Mouse (Mus musculus) monocyte, adult 5-6 weeks (primary cell): Measurements from ENCODE around the gene Disc1. TPM values are rescaled to one million over a fixed set of nuclear protein-coding genes. Genes with fewer than 3 reads are reported as not detected.

Source experiments
- ATAC-seq: fragments of 153-309, 156-312 bp; replicated peaks from 2 replicates; pipeline ENCODE4 v1.8.0; 2017; ENCODE audit warnings: mild to moderate bottlenecking; ENCODE audit not compliant: low TSS enrichment, insufficient number of reproducible peaks, severe bottlenecking, poor library complexity, low FRiP score
- total RNA-seq: library from RNA; stranded (forward); fragments of 200-1000, 200-491, 200-594 nt; gene quantifications from 3 replicates; pipeline ENCODE4 v1.2.3, GENCODE M21; 2017

Disc1 gene
- total RNA-seq, 1 experiment from 2014 or later: 3.9 TPM

DNA sequence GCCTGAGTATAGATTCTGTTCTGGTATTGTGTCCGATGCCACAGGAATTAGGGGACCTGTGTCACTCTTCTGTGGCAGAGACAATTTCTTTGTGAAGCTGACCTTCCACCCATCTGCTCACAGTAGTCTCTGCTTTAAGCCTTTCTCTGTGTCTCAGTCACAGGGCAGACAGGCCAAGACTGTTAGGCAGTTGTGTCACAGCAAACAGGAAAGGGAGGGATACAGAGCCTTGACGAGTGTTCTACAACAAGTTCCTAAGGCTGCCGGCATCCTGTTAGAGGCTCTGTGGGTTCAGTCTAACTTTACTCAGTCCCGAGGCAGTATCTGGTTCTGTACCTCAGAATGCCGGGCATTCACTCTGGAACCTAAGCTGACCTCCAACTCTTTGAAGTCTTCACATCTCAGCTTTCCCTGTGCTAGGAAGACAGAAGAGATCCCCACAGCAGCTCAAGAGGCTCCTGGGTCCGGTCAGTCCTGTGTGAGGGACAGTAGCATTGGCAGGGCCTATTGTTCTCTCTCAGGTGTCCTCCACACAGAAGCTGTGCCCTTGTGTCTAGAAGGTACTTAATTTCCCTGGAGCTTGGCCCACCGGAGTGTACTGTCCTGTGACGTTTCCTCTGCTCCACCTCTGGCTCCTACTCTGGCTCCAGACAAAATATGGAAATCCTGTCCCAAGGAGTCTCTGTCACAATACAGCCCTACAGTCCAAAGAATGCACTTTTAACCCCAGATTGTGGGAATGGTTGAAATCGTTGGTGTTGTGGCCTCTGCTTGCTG, 144.6 kb downstream of the Disc1 start:
- no peak for ATAC-seq

DNA sequence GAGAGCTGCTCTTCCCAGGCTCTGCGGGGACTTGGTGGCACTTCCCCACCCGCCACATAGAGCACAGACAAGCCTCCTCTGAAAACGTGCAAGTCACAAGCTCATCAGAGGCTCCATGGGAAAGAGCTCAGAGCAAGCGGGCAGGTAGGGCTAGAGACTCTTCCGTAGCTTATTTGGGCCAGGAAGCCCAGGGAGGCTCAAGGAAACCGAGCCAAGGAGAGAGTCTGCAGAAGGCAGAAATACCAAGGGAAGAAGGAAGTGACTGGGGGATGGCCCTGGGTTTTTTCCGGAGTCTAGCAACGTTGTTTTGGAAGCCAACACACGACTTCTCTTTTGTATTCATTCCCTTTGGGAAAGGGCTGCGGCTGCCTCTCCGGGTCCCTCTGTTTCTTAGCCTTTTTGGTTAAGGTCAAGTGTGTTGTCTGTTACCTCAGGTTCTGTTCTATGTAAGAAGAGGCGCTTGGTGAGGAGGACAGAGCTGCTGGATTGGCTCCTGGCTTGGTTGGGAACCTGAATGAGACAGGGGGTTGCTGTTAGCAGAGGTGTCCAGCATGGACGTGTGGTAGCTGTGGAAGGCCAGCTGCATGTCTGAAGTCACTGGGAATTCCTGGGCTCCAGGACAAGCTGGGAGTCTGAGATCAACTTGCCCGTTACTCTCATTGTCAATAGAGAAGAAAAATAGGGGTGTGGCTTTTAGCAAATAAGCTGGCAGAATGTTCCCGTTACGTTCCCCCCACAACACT, 145.4 kb downstream of the Disc1 start:
- no peak for ATAC-seq

DNA sequence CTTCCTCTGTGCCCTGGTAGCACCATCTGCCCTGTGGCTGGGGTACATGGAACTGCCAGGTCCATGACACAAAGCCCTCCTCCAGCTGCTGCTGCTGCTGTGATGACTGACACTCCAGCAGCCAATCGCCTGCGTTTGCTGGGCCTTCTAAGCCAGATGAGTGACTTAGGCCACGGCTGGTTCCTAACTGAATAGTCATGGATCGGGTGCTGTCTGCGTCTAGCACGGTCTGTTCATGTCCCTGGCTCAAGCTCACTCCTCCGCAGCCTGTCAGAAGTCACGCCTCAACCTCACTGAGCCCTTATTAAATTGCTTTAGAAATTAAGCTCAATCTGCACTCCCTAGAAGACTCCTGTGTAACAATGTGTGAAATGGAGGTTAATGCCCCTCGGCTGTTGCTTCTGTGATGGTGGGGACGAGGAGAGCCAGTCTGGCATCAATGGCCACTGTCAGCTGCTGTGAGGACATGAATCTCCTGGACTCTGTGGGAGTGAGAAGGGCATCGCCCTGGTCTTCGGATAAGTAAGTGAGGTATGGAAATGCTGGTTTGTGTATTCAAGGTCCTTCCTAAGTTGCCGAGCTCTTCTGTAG, 146.4 kb downstream of the Disc1 start:
- no peak for ATAC-seq

DNA sequence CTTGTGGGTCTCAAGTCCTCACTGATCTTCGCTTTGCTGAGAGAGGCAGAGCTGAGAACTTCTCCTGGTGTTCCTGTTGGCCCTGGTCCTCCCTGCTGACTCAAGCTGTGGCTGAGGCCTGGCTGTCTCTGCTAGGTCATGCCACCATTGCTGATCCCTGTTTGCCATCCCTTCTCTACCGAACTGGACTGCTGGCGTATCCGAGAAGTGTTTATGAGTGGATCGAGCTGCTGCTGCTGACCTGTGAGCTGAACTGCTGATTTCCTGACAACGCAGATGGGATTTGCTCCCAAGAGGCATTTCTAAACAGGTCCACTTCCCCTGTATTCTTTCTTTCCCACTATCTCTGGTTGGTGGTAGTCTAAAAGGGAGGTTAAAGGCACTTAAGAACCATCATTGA, 147.7 kb downstream of the Disc1 start:
- no peak for ATAC-seq

- no peak for ATAC-seq
Observed at GRCm38 (mm10) chr8:125203016-125203415, 149.0 kb downstream of the Disc1 start.

DNA sequence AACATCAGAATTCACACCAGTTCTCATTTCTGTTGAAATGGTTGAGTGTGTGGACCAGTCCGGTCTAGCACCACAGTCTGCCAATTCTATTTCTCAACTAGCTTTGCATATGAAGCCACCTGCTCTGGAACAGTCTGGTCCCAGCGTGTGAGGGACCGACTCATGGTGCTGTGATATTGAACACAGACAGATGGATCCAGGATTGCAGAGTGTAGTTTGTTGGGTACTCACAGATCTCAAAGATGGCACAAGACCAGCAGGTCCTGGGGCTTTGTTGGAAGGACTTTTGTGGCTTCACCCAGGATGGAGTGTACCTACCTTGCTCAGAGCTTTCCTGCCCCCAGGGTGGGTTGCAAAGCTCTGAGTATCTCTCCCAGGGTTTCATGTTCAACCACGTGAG, 151.6 kb downstream of the Disc1 start:
- ATAC-seq: no peak

- no peak for ATAC-seq
Observed at GRCm38 (mm10) chr8:125206391-125206790, 152.4 kb downstream of the Disc1 start.

- ATAC-seq: no peak
Observed at GRCm38 (mm10) chr8:125206962-125207361, 153.0 kb downstream of the Disc1 start.

DNA sequence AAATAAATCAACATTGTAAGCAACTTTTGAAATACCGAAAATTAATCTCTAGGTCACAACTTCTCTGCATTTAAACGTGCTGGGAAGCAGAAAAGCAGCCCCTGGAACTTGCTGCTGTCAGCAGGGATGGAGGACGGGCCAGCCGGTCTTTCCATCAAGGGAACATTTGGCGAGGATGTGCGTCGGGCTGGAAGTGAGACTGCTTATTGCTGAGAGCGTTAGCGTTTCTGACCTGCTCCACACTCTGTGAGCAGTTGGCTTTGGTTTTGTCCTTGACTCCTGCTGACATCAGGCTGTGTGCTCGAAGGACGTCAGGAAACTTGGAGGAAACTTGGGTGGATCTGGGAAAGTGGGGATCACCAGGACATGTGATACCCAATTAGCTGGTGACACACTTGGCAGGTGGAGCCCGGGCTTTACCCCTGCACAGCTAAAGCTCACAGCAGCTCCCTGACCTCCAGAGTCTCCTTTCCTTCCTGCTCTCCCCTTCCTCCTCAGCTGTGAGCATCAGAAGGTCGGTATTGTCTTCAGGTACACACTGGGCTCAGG, 158.7 kb downstream of the Disc1 start:
- no peak for ATAC-seq

GRCm38 (mm10) chr8:125217902-125218581, 164.0 kb downstream of the Disc1 start:
- no peak for ATAC-seq

GRCm38 (mm10) chr8:125218669-125219068, 164.7 kb downstream of the Disc1 start:
- ATAC-seq: no peak

DNA sequence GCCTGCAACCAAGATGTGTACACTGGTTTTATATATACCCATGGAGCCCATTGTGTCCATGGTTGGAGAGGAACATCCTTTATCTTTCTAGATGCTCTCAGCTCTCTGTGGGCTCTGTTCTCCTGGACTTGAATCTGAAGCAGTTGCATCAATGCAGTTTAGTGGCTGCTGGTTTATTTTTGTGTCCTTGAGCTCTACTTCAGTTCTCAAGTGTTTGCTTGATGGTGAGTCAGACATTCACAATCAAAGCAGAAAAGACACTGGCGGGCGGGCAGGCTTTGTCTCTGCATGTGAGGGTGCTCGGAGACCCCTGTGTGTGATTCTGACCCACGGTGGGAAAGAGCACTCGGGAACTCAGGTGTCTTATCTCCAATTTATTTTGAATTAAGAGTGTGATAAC, 166.6 kb downstream of the Disc1 start:
- ATAC-seq: no peak

DNA sequence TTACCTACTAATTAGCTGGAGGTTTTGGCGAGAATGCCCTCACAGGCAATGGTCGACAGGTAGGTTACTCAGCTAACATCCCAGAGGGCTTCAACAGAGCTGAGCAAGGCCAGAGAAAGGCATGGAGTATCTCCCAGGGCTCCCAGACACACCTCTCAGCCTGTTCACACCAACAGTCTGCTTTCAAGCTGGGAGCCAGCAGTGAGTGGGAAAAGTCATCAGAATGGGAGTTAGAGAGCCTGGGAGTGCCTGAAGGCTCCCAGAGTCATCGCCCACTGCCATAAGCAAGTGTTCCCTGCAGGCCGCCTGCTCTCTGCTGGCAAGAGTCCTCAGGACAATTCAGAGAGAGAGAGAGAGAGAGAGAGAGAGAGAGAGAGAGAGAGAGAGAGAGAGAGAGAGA, 167.1 kb downstream of the Disc1 start:
- ATAC-seq: no peak

DNA sequence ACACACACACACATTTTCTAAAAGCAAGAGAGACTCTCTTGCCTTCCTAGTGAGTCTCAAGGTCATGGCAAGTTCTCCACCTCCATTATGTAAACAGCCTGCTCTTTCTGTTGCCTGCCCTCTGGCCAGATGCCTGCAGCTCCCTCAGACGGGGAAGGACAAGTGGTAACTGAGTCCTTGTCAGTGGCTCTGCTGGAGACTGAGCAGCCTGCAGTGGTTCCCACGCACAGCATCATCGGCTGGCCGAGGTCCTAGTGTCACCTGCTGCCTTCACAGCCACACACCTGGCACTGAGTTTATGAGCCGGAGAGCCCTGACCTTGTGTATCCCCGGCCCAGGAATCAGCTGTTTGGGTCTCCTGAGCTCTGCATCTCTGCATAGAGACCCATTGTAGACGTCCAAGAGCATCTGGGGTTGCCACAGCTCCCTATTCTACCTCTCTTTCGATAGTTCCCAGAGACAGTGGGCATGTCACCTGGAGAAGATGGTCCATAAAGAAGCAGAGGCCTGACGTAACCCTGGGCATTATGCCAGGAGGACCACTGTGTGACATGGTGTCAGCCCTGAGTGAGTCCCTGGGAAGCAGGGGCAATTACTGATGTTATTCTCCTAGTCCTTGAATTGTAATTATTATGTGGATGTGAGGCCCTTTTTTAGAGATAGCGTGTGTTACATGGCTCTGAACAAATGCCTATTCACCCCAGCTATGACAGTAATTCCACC, 169.2 kb downstream of the Disc1 start:
- ATAC-seq: no peak

- peak; percentile 38; the same call in 1 of the 2 replicates for ATAC-seq
Observed at GRCm38 (mm10) chr8:125224271-125224699, 170.3 kb downstream of the Disc1 start.

- ATAC-seq: no peak
Observed at GRCm38 (mm10) chr8:125225266-125225665, 171.3 kb downstream of the Disc1 start.

DNA sequence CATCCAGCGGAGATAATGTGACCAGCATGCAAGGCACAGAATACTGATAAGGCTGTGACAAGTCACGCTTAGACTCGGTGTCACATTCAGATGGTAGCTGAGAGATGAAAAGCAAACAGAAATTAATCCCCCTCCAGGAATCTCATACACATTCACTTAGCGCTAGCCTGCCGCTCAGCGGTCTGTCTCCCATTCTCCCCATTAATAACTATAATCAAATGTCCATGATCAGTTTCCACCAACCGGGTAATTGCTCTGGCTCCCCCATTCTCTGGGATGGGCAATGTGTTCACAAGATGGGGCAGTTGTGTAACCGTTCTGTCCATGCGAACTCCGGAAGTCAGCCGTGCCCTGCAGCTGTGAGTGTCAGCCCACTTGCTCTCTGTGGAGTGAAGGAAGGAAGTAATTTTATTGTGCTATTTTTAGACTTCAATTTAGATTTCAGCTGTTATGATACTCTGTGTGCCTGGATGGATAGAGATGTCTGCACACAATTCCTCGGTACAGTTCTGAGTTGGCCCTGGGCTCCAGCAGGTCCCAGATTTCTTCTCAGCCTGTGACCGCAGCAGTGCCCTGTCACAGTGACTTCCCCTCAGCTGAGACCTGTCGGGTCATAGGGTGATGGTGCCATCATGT, 173.1 kb downstream of the Disc1 start:
- no peak; the same call in 1 of the 2 replicates for ATAC-seq
